Mouse (Mus musculus) neural tube, embryonic 14.5 days (tissue): ENCODE results near the gene Olfr1082. TPM values are rescaled to one million over a fixed set of nuclear protein-coding genes. Genes with fewer than 3 reads are reported as not detected.
"Not testable (repeated sequence)": the region's sequence is repeated elsewhere in the genome, so short reads cannot be mapped to it uniquely, and the experiment has no call there.

Experiments used
- ATAC-seq: fragments of 200-750 bp; cut with Nextera tagmentation; 2 replicates; pipeline ENCODE4 v1.8.0; 2017; ENCODE audit warnings: low read depth, mild to moderate bottlenecking, moderate TSS enrichment, moderate library complexity
- H3K27ac ChIP-seq: fragments of 300-500 bp; sonication (generic); 2 replicates; pipeline ENCODE4 v1.5.1; 2014; ENCODE audit warnings: low read depth, mild to moderate bottlenecking, control low read depth, low read length, moderate library complexity, mixed read lengths
- H3K27me3 ChIP-seq: fragments of 300-500 bp; sonication (generic); 2 replicates; pipeline ENCODE4 v1.6.1; 2014; ENCODE audit warnings: low read length; ENCODE audit not compliant: control insufficient read depth, insufficient read depth
- H3K36me3 ChIP-seq: fragments of 300-500 bp; sonication (generic); 2 replicates; pipeline ENCODE4 v1.6.1; 2014; ENCODE audit warnings: low read length, mixed read lengths; ENCODE audit not compliant: control insufficient read depth, insufficient read depth
- H3K4me1 ChIP-seq: fragments of 300-500 bp; sonication (generic); 2 replicates; pipeline ENCODE4 v1.6.1; 2014; ENCODE audit warnings: low read length; ENCODE audit not compliant: control insufficient read depth, insufficient read depth
- H3K4me2 ChIP-seq: fragments of 300-500 bp; sonication (generic); 2 replicates; pipeline ENCODE4 v1.6.1; 2014; ENCODE audit warnings: mild to moderate bottlenecking, low read depth, low read length, control low read depth
- H3K4me3 ChIP-seq: fragments of 300-500 bp; sonication (generic); 2 replicates; pipeline ENCODE4 v1.5.1; 2014; ENCODE audit warnings: low read depth, low read length, control low read depth, mixed read lengths
- H3K9ac ChIP-seq: fragments of 300-500 bp; sonication (generic); replicated peaks from 2 replicates; pipeline ENCODE4 v1.6.1; 2014; ENCODE audit warnings: low read depth, mild to moderate bottlenecking, control low read depth, low read length, mixed read lengths
- H3K9me3 ChIP-seq: fragments of 300-500 bp; sonication (generic); 2 replicates; pipeline ENCODE4 v1.6.1; 2016; ENCODE audit warnings: low read length; ENCODE audit not compliant: control insufficient read depth
- WGBS: fragments of 180-500 bp; shearing (Covaris S2); extraction: QIAGEN DNeasy Blood & Tissue Kit; methylation state at CpG from one replicate; pipeline ENCODE4 v1.1.7; 2014; 5-methylcytosine and 5-hydroxymethylcytosine counted together
- polyA plus RNA-seq: library from polyadenylated mRNA; unstranded; fragments of >200 nt; fragmentation: Nextera tagmentation; extraction: Ambion mirVana; gene quantifications from 2 replicates; pipeline ENCODE4 v1.2.1, GENCODE M21; 2014

Gene Olfr1082
- polyA plus RNA-seq = not detected in 2 replicates

GRCm38 (mm10) chr2:86598866-86599265 lies at the start of gene Olfr1082:
Gene Olfr1082 (minus strand): TSS chr2:86598966.
- H3K27me3 ChIP-seq, H3K36me3 ChIP-seq, H3K4me1 ChIP-seq, H3K9ac ChIP-seq, H3K9me3 ChIP-seq, H3K4me3 ChIP-seq, ATAC-seq, H3K27ac ChIP-seq, H3K4me2 ChIP-seq: not testable (repeated sequence)
- 50% methylated on average over 1 of the region's 1 CpGs for WGBS

- not testable (repeated sequence) for ATAC-seq, H3K27me3 ChIP-seq, H3K9ac ChIP-seq, H3K4me3 ChIP-seq, H3K4me2 ChIP-seq, H3K4me1 ChIP-seq, H3K27ac ChIP-seq, H3K36me3 ChIP-seq, H3K9me3 ChIP-seq
- 88% methylated on average over 1 of the region's 1 CpGs for WGBS
These were observed 40.9 kb upstream of the Olfr1082 start, which contains the start of gene Olfr1084 for GRCm38 (mm10) chr2:86639625-86640024. Gene Olfr1084 (minus strand): TSS chr2:86639725.

DNA sequence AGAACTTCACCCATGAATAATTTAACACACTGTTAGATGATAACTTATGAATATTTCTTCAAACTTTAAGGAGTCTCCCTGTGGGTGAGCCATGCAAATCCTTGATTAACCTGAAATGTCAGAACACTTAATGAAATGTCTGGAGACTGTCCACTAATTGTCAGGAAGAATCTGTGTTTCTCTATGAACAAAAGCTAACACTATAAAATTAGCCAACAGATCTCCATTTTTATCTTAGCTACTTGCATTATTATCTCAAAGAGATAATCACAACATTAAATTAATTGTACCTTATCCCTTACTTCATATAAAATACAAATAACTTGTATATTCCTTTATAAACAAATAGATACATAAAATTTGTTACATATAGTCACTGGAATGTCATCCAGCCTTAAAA lies 40.6 kb downstream of the Olfr1082 start, which contains the start of gene Olfr1080:
Gene Olfr1080, minus strand, starts transcription at position 101 of the 400 bp plus-strand sequence.
- not testable (repeated sequence) for H3K9me3 ChIP-seq, H3K4me2 ChIP-seq, H3K4me1 ChIP-seq, H3K27me3 ChIP-seq, H3K9ac ChIP-seq, H3K4me3 ChIP-seq, H3K36me3 ChIP-seq, ATAC-seq, H3K27ac ChIP-seq

Other genes with a start within 250 kb of the Olfr1082 start
- not detected in 2 replicates for gene Olfr1055, start 248.7 kb downstream of the Olfr1082 start, polyA plus RNA-seq
- gene Olfr1056, start 236.5 kb downstream of the Olfr1082 start, polyA plus RNA-seq = not detected in 2 replicates
- not detected in 2 replicates for gene Olfr1057, start 220.6 kb downstream of the Olfr1082 start, polyA plus RNA-seq
- not detected in 2 replicates for gene Olfr1058, start 210.4 kb downstream of the Olfr1082 start, polyA plus RNA-seq
- not detected in 2 replicates for gene Olfr1061, start 184.9 kb downstream of the Olfr1082 start, polyA plus RNA-seq
- not detected in 2 replicates for gene Olfr1062, start 172.2 kb downstream of the Olfr1082 start, polyA plus RNA-seq
- gene Olfr1065, start 148.4 kb downstream of the Olfr1082 start, polyA plus RNA-seq = not detected in 2 replicates
- gene Olfr1066, start 142.7 kb downstream of the Olfr1082 start, polyA plus RNA-seq = not detected in 2 replicates
- not detected in 2 replicates for gene Olfr228, start 111.6 kb downstream of the Olfr1082 start, polyA plus RNA-seq
- not detected in 2 replicates for gene Olfr1076, start 90.5 kb downstream of the Olfr1082 start, polyA plus RNA-seq
- gene Olfr1079, start 56.5 kb downstream of the Olfr1082 start, polyA plus RNA-seq = not detected in 2 replicates
- gene Olfr1080, start 40.7 kb downstream of the Olfr1082 start, polyA plus RNA-seq = not detected in 2 replicates
- not detected in 2 replicates for gene Olfr1084, start 40.8 kb upstream of the Olfr1082 start, polyA plus RNA-seq
- not detected in 2 replicates for gene Olfr1085, start 63.1 kb upstream of the Olfr1082 start, polyA plus RNA-seq
- not detected in 2 replicates for gene Olfr1086, start 81.1 kb upstream of the Olfr1082 start, polyA plus RNA-seq
- gene Olfr1087, start 99.4 kb upstream of the Olfr1082 start, polyA plus RNA-seq = not detected in 2 replicates
- not detected in 2 replicates for gene Olfr1089, start 134.7 kb upstream of the Olfr1082 start, polyA plus RNA-seq
- not detected in 2 replicates for gene Olfr1090, start 160.0 kb upstream of the Olfr1082 start, polyA plus RNA-seq
- gene Olfr1093, start 183.5 kb upstream of the Olfr1082 start, polyA plus RNA-seq = not detected in 2 replicates
- gene Olfr141, start 211.1 kb upstream of the Olfr1082 start, polyA plus RNA-seq = not detected in 2 replicates
- gene Olfr1094, start 225.7 kb upstream of the Olfr1082 start, polyA plus RNA-seq = not detected in 2 replicates